Mouse (Mus musculus): ENCODE measurements around the gene Prkra. TPM values are rescaled to one million over a fixed set of nuclear protein-coding genes. Genes with fewer than 3 reads are reported as not detected.
A peak's percentile ranks its signal among the peaks of the same experiment; 100 is the strongest.
"Not testable (repeated sequence)": the region's sequence is repeated elsewhere in the genome, so short reads cannot be mapped to it uniquely, and the experiment has no call there.

The Prkra gene
- polyA plus RNA-seq, 1 experiment from 2014 or later: 26.7 TPM

GRCm38 (mm10) chr2:76648666-76649141 lies 889 bp upstream of the Prkra start:
- ATAC-seq (ENCODE audit: low FRiP score, low TSS enrichment) (peak; percentile 22; the same call in 1 of the 2 replicates), DNase-seq (ENCODE audit: low spot score) (peak; percentile 45)
- WGBS: 18% methylated on average over 13 of the region's 13 CpGs
- Histone ChIP-seq H3K4me3 (ENCODE audit: low read depth, low read length) (peak overlapping the region; percentile 76), H3K4me1 (replicated peaks; ENCODE audit: control insufficient read depth, insufficient read depth) (no peaks in the 10 kb centered on the region), H3K27me3 (ENCODE audit: control insufficient read depth, insufficient read depth, low read length) (no peaks in the 10 kb centered on the region), H3K27ac (replicated peaks) (peak overlapping the region; percentile 88), H3K4me2 (replicated peaks; ENCODE audit: low read depth) (peak overlapping the region; percentile 97), H3K9ac (ENCODE audit: low read length) (peak overlapping the region; percentile 64), H3K9me3 (ENCODE audit: control insufficient read depth, low read length) (no peaks in the 10 kb centered on the region), H3K36me3 (ENCODE audit: control insufficient read depth, insufficient read depth, low read length) (no peaks in the 10 kb centered on the region)
- TF ChIP-seq CTCF (IDR thresholded peaks at IDR 0.05; ENCODE audit: low read depth) (no peak), EP300 (optimal IDR thresholded peaks at IDR 0.05) (no peak)

DNA sequence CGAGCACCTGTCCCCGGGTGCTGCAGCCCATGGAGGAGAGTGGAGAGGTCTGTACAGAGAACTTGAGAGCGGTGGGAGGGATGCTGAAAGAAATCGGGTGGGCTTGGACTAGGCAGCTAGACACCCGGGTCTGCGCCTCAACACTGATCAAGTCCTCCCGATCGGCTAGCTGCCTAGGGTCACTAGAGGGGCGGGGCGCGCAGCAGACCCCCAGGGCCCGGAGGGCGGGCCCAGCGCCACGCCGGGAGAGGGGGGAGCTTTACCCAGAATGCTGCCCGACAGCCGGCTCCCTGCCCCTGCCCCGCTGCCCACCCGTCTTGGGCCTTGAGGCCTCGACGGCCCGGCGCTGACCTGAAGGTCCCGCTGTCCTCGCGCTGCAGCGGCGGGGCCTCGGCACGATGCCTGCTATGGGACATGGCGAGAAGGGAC lies 360 bp downstream of the Prkra start:
- H3K27me3 ChIP-seq (ENCODE audit: control insufficient read depth, insufficient read depth, low read length): no peaks in the 10 kb centered on the region
- H3K27ac ChIP-seq (replicated peaks): peak overlapping the region; percentile 85
- peak overlapping the region; percentile 97 for H3K4me2 ChIP-seq (replicated peaks; ENCODE audit: low read depth)
- H3K4me3 ChIP-seq (ENCODE audit: low read depth, low read length): peak overlapping the region; percentile 76
- no peak for TF ChIP-seq EP300 (optimal IDR thresholded peaks at IDR 0.05)
- no peak for TF ChIP-seq CTCF (IDR thresholded peaks at IDR 0.05; ENCODE audit: low read depth)
- no peaks in the 10 kb centered on the region for H3K4me1 ChIP-seq (replicated peaks; ENCODE audit: control insufficient read depth, insufficient read depth)
- WGBS: under 1% methylated on average over 30 of the region's 32 CpGs
- peak; percentile 5; the same call in 1 of the 2 replicates for ATAC-seq (ENCODE audit: low FRiP score, low TSS enrichment)
- no peaks in the 10 kb centered on the region for H3K36me3 ChIP-seq (ENCODE audit: control insufficient read depth, insufficient read depth, low read length)
- peak overlapping the region; percentile 80 for H3K9ac ChIP-seq (ENCODE audit: low read length)
- no peak for DNase-seq (ENCODE audit: low spot score)
- no peaks in the 10 kb centered on the region for H3K9me3 ChIP-seq (ENCODE audit: control insufficient read depth, low read length)

DNA sequence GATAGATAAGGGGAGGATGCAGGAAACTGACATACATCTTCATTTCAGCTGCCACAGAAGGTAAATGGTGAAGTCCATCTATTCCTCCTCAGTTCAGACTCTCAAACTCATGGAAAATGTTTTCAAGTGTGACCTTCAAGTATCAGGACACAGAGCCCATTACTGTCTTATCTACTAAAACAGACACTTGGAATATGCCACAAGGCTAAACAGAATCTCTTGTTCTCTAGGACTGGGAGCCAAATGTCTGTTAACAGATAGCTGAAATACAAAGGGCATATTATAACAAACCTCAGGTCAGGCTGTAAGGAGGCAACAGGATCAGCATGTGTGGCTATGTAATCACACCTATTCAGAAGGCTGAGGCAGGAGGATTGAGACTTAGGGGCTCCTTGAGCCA lies 4.0 kb downstream of the Prkra start:
- Histone ChIP-seq H3K9me3 (ENCODE audit: control insufficient read depth, low read length) (no peaks in the 10 kb centered on the region), H3K36me3 (ENCODE audit: control insufficient read depth, insufficient read depth, low read length) (peaks cover 9% of the 10 kb centered on the region; the same call in 1 of the 2 replicates), H3K4me3 (ENCODE audit: low read depth, low read length) (no peak overlapping the region), H3K4me2 (replicated peaks; ENCODE audit: low read depth) (no peak overlapping the region), H3K27me3 (ENCODE audit: control insufficient read depth, insufficient read depth, low read length) (no peaks in the 10 kb centered on the region), H3K9ac (ENCODE audit: low read length) (no peak overlapping the region), H3K4me1 (replicated peaks; ENCODE audit: control insufficient read depth, insufficient read depth) (no peaks in the 10 kb centered on the region), H3K27ac (replicated peaks) (no peak overlapping the region)
- DNase-seq (ENCODE audit: low spot score) (no peak), ATAC-seq (ENCODE audit: low FRiP score, low TSS enrichment) (no peak)
- TF ChIP-seq EP300 (optimal IDR thresholded peaks at IDR 0.05) (no peak), CTCF (IDR thresholded peaks at IDR 0.05; ENCODE audit: low read depth) (no peak)

DNA sequence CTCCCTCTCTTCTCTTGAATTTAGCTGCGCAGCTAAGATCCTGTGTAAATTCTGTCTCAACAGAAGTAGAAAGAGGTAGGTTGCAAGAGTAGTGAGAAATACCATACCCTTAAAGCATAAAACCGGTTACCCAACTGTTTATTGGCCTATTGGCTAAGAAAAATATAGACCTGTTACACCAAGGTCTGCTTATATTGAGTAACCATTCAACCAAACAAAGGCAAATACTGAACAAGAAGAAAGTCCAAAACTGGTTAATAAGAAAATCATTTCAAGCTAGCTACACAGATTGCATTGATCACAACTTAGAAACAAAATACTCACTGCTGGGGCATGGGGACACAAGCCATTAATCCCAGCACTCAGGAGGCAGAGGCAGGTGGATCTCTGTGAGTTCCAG lies 8.2 kb downstream of the Prkra start:
- Histone ChIP-seq H3K36me3 (ENCODE audit: control insufficient read depth, insufficient read depth, low read length) (peaks cover 13% of the 10 kb centered on the region), H3K9ac (ENCODE audit: low read length) (no peak overlapping the region), H3K9me3 (ENCODE audit: control insufficient read depth, low read length) (no peaks in the 10 kb centered on the region), H3K27ac (replicated peaks) (no peak overlapping the region), H3K4me1 (replicated peaks; ENCODE audit: control insufficient read depth, insufficient read depth) (no peaks in the 10 kb centered on the region), H3K4me2 (replicated peaks; ENCODE audit: low read depth) (no peak overlapping the region), H3K27me3 (ENCODE audit: control insufficient read depth, insufficient read depth, low read length) (no peaks in the 10 kb centered on the region), H3K4me3 (ENCODE audit: low read depth, low read length) (no peak overlapping the region)
- DNase-seq (ENCODE audit: low spot score): no peak
- TF ChIP-seq EP300 (optimal IDR thresholded peaks at IDR 0.05): no peak
- no peak for TF ChIP-seq CTCF (IDR thresholded peaks at IDR 0.05; ENCODE audit: low read depth)
- no peak for ATAC-seq (ENCODE audit: low FRiP score, low TSS enrichment)
- WGBS: 93% methylated on average over 2 of the region's 2 CpGs

- no peak for DNase-seq (ENCODE audit: low spot score)
- Histone ChIP-seq H3K9me3 (ENCODE audit: control insufficient read depth, low read length) (no peaks in the 10 kb centered on the region), H3K4me1 (replicated peaks; ENCODE audit: control insufficient read depth, insufficient read depth) (no peaks in the 10 kb centered on the region), H3K4me3 (ENCODE audit: low read depth, low read length) (no peak overlapping the region), H3K27ac (replicated peaks) (no peak overlapping the region), H3K36me3 (ENCODE audit: control insufficient read depth, insufficient read depth, low read length) (peaks cover 23% of the 10 kb centered on the region), H3K9ac (ENCODE audit: low read length) (no peak overlapping the region), H3K27me3 (ENCODE audit: control insufficient read depth, insufficient read depth, low read length) (no peaks in the 10 kb centered on the region), H3K4me2 (replicated peaks; ENCODE audit: low read depth) (no peak overlapping the region)
- TF ChIP-seq CTCF (IDR thresholded peaks at IDR 0.05; ENCODE audit: low read depth): no peak
- TF ChIP-seq EP300 (optimal IDR thresholded peaks at IDR 0.05): no peak
- 79% methylated on average over 4 of the region's 4 CpGs for WGBS
- no peak for ATAC-seq (ENCODE audit: low FRiP score, low TSS enrichment)
Observed at GRCm38 (mm10) chr2:76631600-76631999, 16.2 kb downstream of the Prkra start.

GRCm38 (mm10) chr2:76630293-76630692 lies 17.5 kb downstream of the Prkra start:
- Histone ChIP-seq H3K27ac (replicated peaks) (no peak overlapping the region), H3K4me3 (ENCODE audit: low read depth, low read length) (no peak overlapping the region), H3K4me1 (replicated peaks; ENCODE audit: control insufficient read depth, insufficient read depth) (no peaks in the 10 kb centered on the region), H3K9ac (ENCODE audit: low read length) (no peak overlapping the region), H3K4me2 (replicated peaks; ENCODE audit: low read depth) (no peak overlapping the region), H3K27me3 (ENCODE audit: control insufficient read depth, insufficient read depth, low read length) (no peaks in the 10 kb centered on the region), H3K9me3 (ENCODE audit: control insufficient read depth, low read length) (no peaks in the 10 kb centered on the region), H3K36me3 (ENCODE audit: control insufficient read depth, insufficient read depth, low read length) (peaks cover 20% of the 10 kb centered on the region)
- ATAC-seq (ENCODE audit: low FRiP score, low TSS enrichment): no peak
- TF ChIP-seq EP300 (optimal IDR thresholded peaks at IDR 0.05) (no peak), CTCF (IDR thresholded peaks at IDR 0.05; ENCODE audit: low read depth) (no peak)
- 85% methylated on average over 12 of the region's 12 CpGs for WGBS
- no peak for DNase-seq (ENCODE audit: low spot score)

DNA sequence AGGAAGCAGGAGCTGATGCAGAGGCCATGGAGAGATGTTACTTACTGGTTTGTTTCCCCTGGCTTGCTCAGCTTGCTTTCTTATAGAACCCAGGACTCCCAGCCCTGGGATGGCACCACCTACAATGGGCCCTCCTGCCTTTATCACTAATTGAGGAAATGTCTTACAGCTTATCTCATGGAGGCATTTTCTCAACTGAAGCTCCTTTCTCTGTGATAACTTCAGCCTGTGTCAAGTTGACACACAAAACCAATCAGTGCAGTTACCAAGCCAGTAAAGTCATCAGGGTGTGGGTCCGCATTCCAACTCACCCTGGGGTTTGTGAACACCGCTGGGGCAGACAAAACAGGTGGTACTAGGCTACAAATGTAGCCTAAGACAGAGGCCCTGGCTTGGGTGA lies 25.5 kb downstream of the Prkra start:
- not testable (repeated sequence) for H3K4me3 ChIP-seq (ENCODE audit: low read depth, low read length); H3K4me1 ChIP-seq (replicated peaks; ENCODE audit: control insufficient read depth, insufficient read depth); H3K27ac ChIP-seq (replicated peaks); ATAC-seq (ENCODE audit: low FRiP score, low TSS enrichment); H3K27me3 ChIP-seq (ENCODE audit: control insufficient read depth, insufficient read depth, low read length); DNase-seq (ENCODE audit: low spot score); H3K4me2 ChIP-seq (replicated peaks; ENCODE audit: low read depth); H3K9ac ChIP-seq (ENCODE audit: low read length); H3K9me3 ChIP-seq (ENCODE audit: control insufficient read depth, low read length); H3K36me3 ChIP-seq (ENCODE audit: control insufficient read depth, insufficient read depth, low read length)
- 90% methylated on average over 2 of the region's 2 CpGs for WGBS
